Mouse (Mus musculus) stomach, embryonic 16.5 days (tissue): ENCODE measurements at regions not wholly inside any gene's neighbourhood (a gene's known extent, or its start where the extent isn't known, plus 50 kb on each side); places are given as distances from the start of the nearest gene placed in this dataset.

Experiments
- ATAC-seq: fragments of 200-750 bp; cut with Nextera tagmentation; 2 replicates; pipeline ENCODE4 v1.8.0; 2017; ENCODE audit warnings: moderate number of reproducible peaks, moderate TSS enrichment; ENCODE audit not compliant: insufficient read depth, low FRiP score
- H3K27ac ChIP-seq: fragments of 300-500 bp; sonication (generic); 2 replicates; pipeline ENCODE4 v1.5.1; 2014; ENCODE audit warnings: low read length
- H3K27me3 ChIP-seq: fragments of 300-500 bp; sonication (generic); 2 replicates; pipeline ENCODE4 v1.6.1; 2014; ENCODE audit warnings: low read length, control low read depth, mixed read lengths; ENCODE audit not compliant: control insufficient read depth, insufficient read depth
- H3K36me3 ChIP-seq: fragments of 300-500 bp; sonication (generic); 2 replicates; pipeline ENCODE4 v1.6.1; 2014; ENCODE audit warnings: low read length; ENCODE audit not compliant: control insufficient read depth, insufficient read depth
- H3K4me1 ChIP-seq: fragments of 300-500 bp; sonication (generic); 2 replicates; pipeline ENCODE4 v1.6.1; 2014; ENCODE audit warnings: low read length, control low read depth, mixed read lengths; ENCODE audit not compliant: control insufficient read depth, insufficient read depth
- H3K4me2 ChIP-seq: fragments of 300-500 bp; sonication (generic); 2 replicates; pipeline ENCODE4 v1.6.1; 2014; ENCODE audit warnings: low read depth, low read length, mixed read lengths
- H3K4me3 ChIP-seq: fragments of 300-500 bp; sonication (generic); replicated peaks from 2 replicates; pipeline ENCODE4 v1.5.1; 2014; ENCODE audit warnings: mild to moderate bottlenecking, low read length
- H3K9ac ChIP-seq: fragments of 300-500 bp; sonication (generic); 2 replicates; pipeline ENCODE4 v1.6.1; 2014; ENCODE audit warnings: low read length
- H3K9me3 ChIP-seq: fragments of 300-500 bp; sonication (generic); replicated peaks from 2 replicates; pipeline ENCODE4 v1.6.1; 2016; ENCODE audit warnings: low read length, control low read depth; ENCODE audit not compliant: control insufficient read depth
- WGBS: fragments of 180-500 bp; shearing (Covaris S2); extraction: QIAGEN DNeasy Blood & Tissue Kit; methylation state at CpG from one replicate; pipeline ENCODE4 v1.1.7; 2014; 5-methylcytosine and 5-hydroxymethylcytosine counted together

GRCm38 (mm10) chr16:50515039-50515438, 75.9 kb downstream of the Ccdc54 start:
- WGBS: 76% methylated on average over 8 of the region's 8 CpGs

GRCm38 (mm10) chr16:50512080-50512479, 78.9 kb downstream of the Ccdc54 start:
- H3K4me2 ChIP-seq: no peak overlapping the region
- H3K27me3 ChIP-seq: no peaks in the 10 kb centered on the region
- WGBS: 26% methylated on average over 3 of the region's 3 CpGs
- no peak overlapping the region for H3K9ac ChIP-seq
- H3K9me3 ChIP-seq: no peaks in the 10 kb centered on the region
- H3K27ac ChIP-seq: no peak overlapping the region
- ATAC-seq: no peak
- no peaks in the 10 kb centered on the region for H3K4me1 ChIP-seq
- H3K36me3 ChIP-seq: no peaks in the 10 kb centered on the region
- no peak overlapping the region for H3K4me3 ChIP-seq

More at GRCm38 (mm10) chr16:50515039-50515438, 75.9 kb downstream of the Ccdc54 start:
- Histone ChIP-seq H3K9ac (no peak overlapping the region), H3K9me3 (no peaks in the 10 kb centered on the region), H3K27me3 (no peaks in the 10 kb centered on the region; the same call in 1 of the 2 replicates), H3K4me2 (no peak overlapping the region), H3K27ac (no peak overlapping the region), H3K4me3 (no peak overlapping the region), H3K36me3 (no peaks in the 10 kb centered on the region), H3K4me1 (no peaks in the 10 kb centered on the region)
- ATAC-seq: no peak

GRCm38 (mm10) chr16:50509529-50509895, 77.3 kb upstream of the Bbx start:
- 55% methylated on average over 4 of the region's 4 CpGs for WGBS

GRCm38 (mm10) chr16:50508673-50509528, 76.7 kb upstream of the Bbx start:
- no peak overlapping the region for H3K27ac ChIP-seq
- WGBS: 74% methylated on average over 14 of the region's 14 CpGs
- H3K36me3 ChIP-seq: no peaks in the 10 kb centered on the region
- H3K9ac ChIP-seq: no peak overlapping the region
- H3K9me3 ChIP-seq: no peaks in the 10 kb centered on the region
- no peak overlapping the region for H3K4me2 ChIP-seq
- no peak overlapping the region for H3K4me3 ChIP-seq
- no peak for ATAC-seq
- no peaks in the 10 kb centered on the region for H3K27me3 ChIP-seq
- no peaks in the 10 kb centered on the region for H3K4me1 ChIP-seq

More at GRCm38 (mm10) chr16:50509529-50509895, 77.3 kb upstream of the Bbx start:
- H3K4me1 ChIP-seq: no peaks in the 10 kb centered on the region
- H3K27me3 ChIP-seq: no peaks in the 10 kb centered on the region
- no peak overlapping the region for H3K4me2 ChIP-seq
- no peak overlapping the region for H3K27ac ChIP-seq
- H3K9me3 ChIP-seq: no peaks in the 10 kb centered on the region
- ATAC-seq: no peak
- no peak overlapping the region for H3K9ac ChIP-seq
- H3K36me3 ChIP-seq: no peaks in the 10 kb centered on the region
- H3K4me3 ChIP-seq: no peak overlapping the region

GRCm38 (mm10) chr16:50504619-50505018, 72.4 kb upstream of the Bbx start:
- H3K27ac ChIP-seq: no peak overlapping the region
- no peaks in the 10 kb centered on the region for H3K27me3 ChIP-seq
- H3K4me1 ChIP-seq: no peaks in the 10 kb centered on the region
- H3K9me3 ChIP-seq: no peaks in the 10 kb centered on the region
- no peak for ATAC-seq
- H3K4me3 ChIP-seq: no peak overlapping the region
- H3K4me2 ChIP-seq: no peak overlapping the region
- 69% methylated on average over 3 of the region's 3 CpGs for WGBS
- no peak overlapping the region for H3K9ac ChIP-seq
- no peaks in the 10 kb centered on the region for H3K36me3 ChIP-seq

- H3K4me3 ChIP-seq: no peak overlapping the region
- no peaks in the 10 kb centered on the region for H3K27me3 ChIP-seq
- WGBS: 52% methylated on average over 7 of the region's 7 CpGs
- no peak overlapping the region for H3K4me2 ChIP-seq
- H3K36me3 ChIP-seq: no peaks in the 10 kb centered on the region
- no peaks in the 10 kb centered on the region for H3K4me1 ChIP-seq
- H3K27ac ChIP-seq: no peak overlapping the region
- H3K9ac ChIP-seq: no peak overlapping the region
- no peaks in the 10 kb centered on the region for H3K9me3 ChIP-seq
- ATAC-seq: no peak
Measured at GRCm38 (mm10) chr16:50498909-50499308, 66.7 kb upstream of the Bbx start.

- WGBS: 96% methylated on average over 2 of the region's 2 CpGs
- Histone ChIP-seq H3K4me2 (no peak overlapping the region), H3K4me3 (no peak overlapping the region), H3K4me1 (no peaks in the 10 kb centered on the region), H3K9me3 (no peaks in the 10 kb centered on the region), H3K27ac (no peak overlapping the region), H3K27me3 (no peaks in the 10 kb centered on the region), H3K36me3 (no peaks in the 10 kb centered on the region), H3K9ac (no peak overlapping the region)
- no peak for ATAC-seq
Measured at GRCm38 (mm10) chr16:50493662-50494061, 61.5 kb upstream of the Bbx start.

- H3K4me2 ChIP-seq: no peak overlapping the region
- no peak overlapping the region for H3K4me3 ChIP-seq
- H3K36me3 ChIP-seq: no peaks in the 10 kb centered on the region
- WGBS: 78% methylated on average over 6 of the region's 6 CpGs
- no peaks in the 10 kb centered on the region for H3K27me3 ChIP-seq
- H3K27ac ChIP-seq: no peak overlapping the region
- ATAC-seq: no peak
- no peak overlapping the region for H3K9ac ChIP-seq
- H3K4me1 ChIP-seq: no peaks in the 10 kb centered on the region
- H3K9me3 ChIP-seq: no peaks in the 10 kb centered on the region
Measured at GRCm38 (mm10) chr16:50489244-50489643, 57.1 kb upstream of the Bbx start.

- Histone ChIP-seq H3K4me2 (no peak overlapping the region), H3K36me3 (no peaks in the 10 kb centered on the region), H3K9me3 (no peaks in the 10 kb centered on the region), H3K4me3 (no peak overlapping the region), H3K27me3 (no peaks in the 10 kb centered on the region), H3K9ac (no peak overlapping the region), H3K27ac (no peak overlapping the region), H3K4me1 (no peaks in the 10 kb centered on the region)
- WGBS: 29% methylated on average over 9 of the region's 9 CpGs
- no peak for ATAC-seq
Measured at GRCm38 (mm10) chr16:50482360-50482786, 50.2 kb upstream of the Bbx start.
